Mouse (Mus musculus) induced T-regulatory cell, adult 2 months (primary cell): ENCODE measurements around the gene Mtmr3.

Experiments
- DNase-seq: peaks from one replicate; pipeline ENCODE4 v3.0.0-alpha.2; 2012; ENCODE audit warnings: low read depth

Mtmr3 gene

GRCm38 (mm10) chr11:4464616-4465015, 130.0 kb downstream of the Mtmr3 start:
- no peak for DNase-seq

DNA sequence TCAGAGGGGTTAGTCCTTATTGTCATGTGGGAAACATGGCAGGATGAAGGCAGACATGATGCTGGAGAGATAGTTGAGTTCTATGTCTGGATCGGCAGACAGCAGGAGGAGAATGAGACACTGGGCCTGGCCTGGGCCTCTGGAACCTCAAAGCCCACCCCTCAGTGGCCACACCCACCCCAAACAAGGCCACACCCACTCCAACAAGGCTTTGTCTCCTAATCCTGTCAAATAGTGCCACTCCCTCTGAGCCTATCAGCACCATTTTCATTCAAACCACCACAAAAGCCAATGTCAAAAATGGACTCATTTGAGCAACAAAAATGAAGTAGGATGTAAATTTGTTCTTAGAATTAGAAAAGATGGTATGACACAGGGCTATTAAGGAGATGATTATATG, 130.5 kb downstream of the Mtmr3 start:
- no peak for DNase-seq

DNA sequence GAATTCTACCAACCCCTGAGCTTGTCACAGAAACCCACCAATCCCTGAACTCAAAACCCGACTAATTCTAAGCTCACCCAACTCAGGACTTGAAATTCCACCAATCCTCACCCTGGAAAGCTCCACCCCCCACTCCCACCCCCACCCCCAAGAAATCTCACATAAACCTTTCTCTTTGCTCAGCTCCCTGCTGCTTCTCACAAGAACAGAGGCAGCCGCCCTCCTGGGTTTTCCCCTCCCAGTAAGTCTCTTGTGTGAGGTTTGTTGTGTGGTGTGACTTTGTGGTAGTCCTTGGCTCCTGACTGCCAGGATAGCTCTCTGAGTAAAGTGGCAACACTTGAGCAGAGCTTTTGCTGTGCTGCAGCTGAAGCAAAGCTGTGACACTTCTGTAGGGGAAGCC, 131.8 kb downstream of the Mtmr3 start:
- DNase-seq: peak; percentile 63

DNA sequence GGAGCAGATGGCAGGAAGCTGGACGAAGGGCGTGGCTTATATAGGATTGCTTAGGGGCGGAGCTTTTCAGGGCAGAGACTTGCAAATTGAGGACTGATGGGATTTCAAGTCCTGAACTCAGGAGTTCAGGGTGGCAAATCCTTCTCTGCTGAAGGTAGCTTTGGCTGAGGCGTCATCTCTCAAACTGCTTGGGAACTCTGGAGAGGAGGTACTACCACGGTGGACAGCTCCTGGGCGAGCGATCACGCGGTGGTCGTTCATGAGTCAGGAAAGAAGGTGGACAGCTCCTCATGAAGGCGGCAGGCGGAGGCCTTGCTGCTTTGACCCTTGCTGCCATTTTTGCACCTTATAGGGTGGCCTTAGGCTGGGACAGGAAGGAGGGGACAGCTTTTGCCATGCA, 133.5 kb downstream of the Mtmr3 start:
- DNase-seq: no peak

- DNase-seq: no peak
Observed at GRCm38 (mm10) chr11:4460615-4461014, 134.0 kb downstream of the Mtmr3 start.

DNA sequence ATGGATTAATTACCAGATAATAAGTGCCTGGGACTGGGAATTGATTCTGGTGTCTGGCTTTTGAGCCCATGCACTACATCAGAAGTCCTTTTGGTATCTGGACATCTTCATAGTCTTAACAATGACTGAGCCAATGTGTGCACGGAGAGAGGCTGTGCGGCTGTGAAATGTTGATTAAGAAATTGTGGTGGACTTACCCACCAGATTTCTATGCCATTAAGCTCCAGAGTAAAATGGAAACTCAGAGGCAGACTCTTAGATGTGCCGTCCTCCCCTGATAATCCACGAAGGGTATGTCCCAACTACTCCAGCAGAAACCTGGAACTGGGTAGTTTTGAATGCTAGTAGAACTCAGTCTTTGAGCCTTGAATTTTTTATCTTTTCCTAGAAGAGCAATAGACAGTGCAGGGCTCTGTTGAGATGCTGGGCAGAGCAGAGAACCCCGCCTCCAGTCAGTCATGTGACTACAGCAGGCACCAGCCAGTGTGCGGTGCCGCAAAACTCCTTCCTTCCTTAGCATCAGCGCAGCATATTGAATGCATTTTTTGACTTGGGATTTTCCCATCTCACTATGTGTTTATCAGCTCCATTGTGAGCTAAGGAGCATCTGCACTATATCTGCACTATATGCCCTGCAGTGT, 139.6 kb downstream of the Mtmr3 start:
- DNase-seq: no peak

DNA sequence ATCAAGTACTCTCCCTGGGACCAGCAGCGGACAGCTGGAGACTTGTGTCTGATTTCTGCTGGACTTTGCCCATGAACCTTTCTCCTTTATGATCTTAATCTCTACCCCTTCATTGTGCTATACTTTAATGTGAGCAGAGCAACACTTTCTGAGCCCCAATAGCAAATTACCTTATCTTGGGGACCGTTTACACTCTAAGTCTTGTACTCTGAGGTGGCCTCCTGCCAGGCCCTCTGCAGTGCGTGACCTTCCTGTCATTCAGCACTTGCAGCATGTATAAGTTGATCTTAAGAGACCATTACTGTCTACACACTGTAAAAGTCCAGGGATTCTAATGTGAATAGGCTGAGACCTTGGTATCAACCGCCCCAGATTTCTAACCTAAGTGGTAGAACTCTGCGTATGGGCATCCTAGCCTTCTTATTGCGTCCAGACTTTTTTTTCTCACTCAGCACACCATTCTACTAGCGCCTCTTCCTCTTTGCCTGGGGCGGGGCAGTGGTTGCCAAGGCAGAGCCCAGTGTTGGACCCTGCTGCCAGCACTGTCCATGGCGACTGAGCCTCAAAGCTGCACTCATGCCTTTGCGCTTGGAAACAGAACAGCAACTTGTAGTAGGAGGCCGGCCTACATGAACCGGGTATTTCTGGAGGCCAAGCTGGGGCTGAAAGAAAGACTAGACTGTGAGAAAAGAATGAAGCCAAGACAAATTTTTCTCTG, 142.0 kb downstream of the Mtmr3 start:
- no peak for DNase-seq

- peak; percentile 84 for DNase-seq
Observed at GRCm38 (mm10) chr11:4451116-4451515, 143.5 kb downstream of the Mtmr3 start.

- DNase-seq: no peak
Observed at GRCm38 (mm10) chr11:4446195-4446868, 148.3 kb downstream of the Mtmr3 start.

- no peak for DNase-seq
Observed at GRCm38 (mm10) chr11:4442280-4442679, 152.4 kb downstream of the Mtmr3 start.

GRCm38 (mm10) chr11:4440978-4441377, 153.7 kb downstream of the Mtmr3 start, which contains the start of gene Hormad2:
TSS of gene Hormad2 (minus strand) at chr11:4441105.
- DNase-seq: no peak

DNA sequence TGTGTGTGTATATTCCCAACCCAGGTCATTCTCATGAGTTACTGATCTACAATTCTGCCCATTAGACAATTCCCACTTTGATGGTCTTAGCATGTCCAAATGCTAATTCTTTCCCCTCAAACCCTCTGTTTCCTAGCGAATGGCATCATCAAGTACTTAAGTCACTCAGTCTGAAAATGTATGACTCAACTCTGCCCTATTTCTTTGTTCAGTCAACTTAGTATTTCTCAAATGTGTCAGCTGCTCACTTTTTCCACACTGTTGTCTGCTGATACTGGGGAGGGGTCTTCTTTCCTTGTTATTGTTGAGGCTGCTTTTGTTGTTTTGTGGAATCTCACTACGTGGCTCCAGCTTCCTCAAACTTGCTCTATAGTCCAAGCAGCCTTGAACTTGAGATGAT, 156.5 kb downstream of the Mtmr3 start:
- peak; percentile 57 for DNase-seq

- no peak for DNase-seq
Observed at GRCm38 (mm10) chr11:4437318-4437717, 157.3 kb downstream of the Mtmr3 start.

DNA sequence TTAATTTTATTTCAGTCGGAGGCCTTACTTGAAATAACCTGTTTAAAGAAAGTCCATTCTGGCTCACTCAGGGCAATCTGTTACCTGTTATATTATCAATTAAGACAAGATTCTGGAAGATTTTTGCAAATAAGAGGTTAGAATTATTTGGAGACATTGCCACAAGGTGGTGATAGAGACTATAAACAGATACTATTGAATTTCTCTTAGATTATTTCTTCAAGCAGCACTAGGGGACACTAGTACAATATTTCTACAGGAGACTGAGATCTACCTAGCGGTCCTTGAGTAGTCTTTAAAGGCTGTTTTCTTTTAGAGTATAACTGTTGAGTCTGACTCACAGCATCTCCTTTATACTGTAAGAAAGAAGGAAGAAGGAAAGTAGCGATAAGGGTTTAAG, 158.0 kb downstream of the Mtmr3 start:
- DNase-seq: peak; percentile 77

- no peak for DNase-seq
Observed at GRCm38 (mm10) chr11:4434461-4434860, 160.2 kb downstream of the Mtmr3 start.
